ENCODE assay signal across 16 mouse cellular contexts in genomic region chr2:94288086-94288485, GRCm38 (mm10).
A peak's percentile ranks its signal among the peaks of the same experiment; 100 is the strongest.
DNase-seq lines count a peak whose midpoint lies in the region; ATAC-seq and TF ChIP-seq lines count a peak whose summit lies in the region.
"Had no signal": no experiment of that assay in that cellular context is flagged by ENCODE, and none has a peak within 500 bp of the region (broad histone marks: within the 10 kb centered on the region; RNA-seq: fewer than 3 reads in every experiment).

No protein-coding gene starts in this region.

- ATAC-seq in forebrain, embryonic 15.5 days (replicated peaks): no peak
- no peak for ATAC-seq in midbrain, embryonic 15.5 days (replicated peaks)
- ATAC-seq in midbrain, embryonic 16.5 days: no peak
- peak; percentile 34 for ATAC-seq in Patski
- no peak for ATAC-seq in intestine, postnatal 0 days
- ATAC-seq: intestine, embryonic 15.5 days; liver, postnatal 0 days had no signal

- no peak for DNase-seq in forebrain, embryonic 10.5 days (ENCODE audit: extremely low spot score, low spot score)
- no peak for DNase-seq in Patski (ENCODE audit: low read depth, low spot score)
- no peak for DNase-seq in urinary bladder, postnatal 4 days (ENCODE audit: low spot score in 2 of 2)
- DNase-seq: cerebellum, adult 8-10 months; gastrocnemius, postnatal 10 days; liver; liver, postnatal 0 days had no signal

- TF ChIP-seq CTCF in Patski (IDR thresholded peaks at IDR 0.05): no peak
- TF ChIP-seq CTCF in intestine, postnatal 0 days (IDR thresholded peaks at IDR 0.05; ENCODE audit: low read depth): no peak

- no peaks in the 10 kb centered on the region for H3K9me3 ChIP-seq in forebrain, embryonic 10.5 days
- no peaks in the 10 kb centered on the region for H3K9me3 ChIP-seq in forebrain, embryonic 15.5 days
- H3K9me3 ChIP-seq in midbrain, embryonic 15.5 days: no peaks in the 10 kb centered on the region
- H3K9me3 ChIP-seq in midbrain, embryonic 16.5 days (replicated peaks; ENCODE audit: control insufficient read depth, low read length, poor library complexity, severe bottlenecking): no peaks in the 10 kb centered on the region
- H3K9me3 ChIP-seq in intestine, postnatal 0 days (ENCODE audit: control insufficient read depth): no peaks in the 10 kb centered on the region
- H3K9me3 ChIP-seq: intestine, embryonic 15.5 days; kidney, embryonic 15.5 days; midbrain, embryonic 12.5 days had no signal

- H3K36me3 ChIP-seq in forebrain, embryonic 10.5 days (replicated peaks): no peaks in the 10 kb centered on the region
- no peaks in the 10 kb centered on the region for H3K36me3 ChIP-seq in forebrain, embryonic 15.5 days
- H3K36me3 ChIP-seq in midbrain, embryonic 15.5 days (replicated peaks): no peaks in the 10 kb centered on the region
- no peaks in the 10 kb centered on the region for H3K36me3 ChIP-seq in midbrain, embryonic 16.5 days (ENCODE audit: control insufficient read depth, insufficient read depth, low read length)
- H3K36me3 ChIP-seq in intestine, postnatal 0 days (ENCODE audit: control insufficient read depth, insufficient read depth): no peaks in the 10 kb centered on the region
- H3K36me3 ChIP-seq: intestine, embryonic 15.5 days; kidney, embryonic 15.5 days; midbrain, embryonic 12.5 days had no signal

- H3K9ac ChIP-seq in forebrain, embryonic 15.5 days (replicated peaks): no peak overlapping the region
- no peak overlapping the region for H3K9ac ChIP-seq in midbrain, embryonic 15.5 days
- H3K9ac ChIP-seq in midbrain, embryonic 16.5 days (ENCODE audit: low read depth, low read length): no peak overlapping the region
- H3K9ac ChIP-seq in intestine, postnatal 0 days (ENCODE audit: low read depth, low read length): no peak overlapping the region
- H3K9ac ChIP-seq: hindbrain, embryonic 14.5 days; intestine, embryonic 15.5 days; kidney, embryonic 15.5 days; liver, postnatal 0 days; midbrain, embryonic 12.5 days had no signal

- H3K27ac ChIP-seq in forebrain, embryonic 10.5 days: peak overlapping the region; percentile 89
- H3K27ac ChIP-seq in forebrain, embryonic 15.5 days (replicated peaks): no peak overlapping the region
- H3K27ac ChIP-seq in midbrain, embryonic 15.5 days: peak overlapping the region; percentile 23; the same call in 1 of the 2 replicates
- no peak overlapping the region for H3K27ac ChIP-seq in midbrain, embryonic 16.5 days (ENCODE audit: low read length)
- H3K27ac ChIP-seq in intestine, postnatal 0 days (ENCODE audit: low read depth, low read length): no peak overlapping the region
- H3K27ac ChIP-seq: hindbrain, embryonic 14.5 days; intestine, embryonic 15.5 days; kidney, embryonic 15.5 days; macrophage had no signal

- no peaks in the 10 kb centered on the region for H3K27me3 ChIP-seq in forebrain, embryonic 10.5 days (ENCODE audit: poor library complexity, severe bottlenecking)
- H3K27me3 ChIP-seq in forebrain, embryonic 15.5 days: no peaks in the 10 kb centered on the region
- no peaks in the 10 kb centered on the region for H3K27me3 ChIP-seq in midbrain, embryonic 15.5 days (replicated peaks)
- no peaks in the 10 kb centered on the region for H3K27me3 ChIP-seq in midbrain, embryonic 16.5 days (ENCODE audit: control insufficient read depth, insufficient read depth, low read depth, low read length)
- H3K27me3 ChIP-seq in Patski: peaks cover 2% of the 10 kb centered on the region
- no peaks in the 10 kb centered on the region for H3K27me3 ChIP-seq in intestine, postnatal 0 days (replicated peaks; ENCODE audit: control insufficient read depth, insufficient read depth, low read length)
- H3K27me3 ChIP-seq: intestine, embryonic 15.5 days; midbrain, embryonic 12.5 days had no signal

- no peak overlapping the region for H3K4me2 ChIP-seq in forebrain, embryonic 15.5 days (replicated peaks)
- no peak overlapping the region for H3K4me2 ChIP-seq in midbrain, embryonic 15.5 days
- no peak overlapping the region for H3K4me2 ChIP-seq in midbrain, embryonic 16.5 days (ENCODE audit: low read length)
- no peak overlapping the region for H3K4me2 ChIP-seq in intestine, postnatal 0 days (replicated peaks; ENCODE audit: low read depth)
- H3K4me2 ChIP-seq: hindbrain, embryonic 14.5 days; intestine, embryonic 15.5 days; kidney, embryonic 15.5 days had no signal

- 56% methylated on average over 5 of the region's 5 CpGs for WGBS in forebrain, embryonic 10.5 days
- WGBS in forebrain, embryonic 15.5 days: 33% methylated on average over 5 of the region's 5 CpGs
- WGBS in midbrain, embryonic 15.5 days: 30% methylated on average over 5 of the region's 5 CpGs
- WGBS in midbrain, embryonic 16.5 days: 25% methylated on average over 5 of the region's 5 CpGs
- 33% methylated on average over 5 of the region's 5 CpGs for WGBS in intestine, postnatal 0 days

- in situ Hi-C loops in Patski (cut with MboI; ENCODE audit: low pct_unique_long_range_greater_than_20kb): no loop called here

- no peak overlapping the region for H3K4me3 ChIP-seq in forebrain, embryonic 10.5 days
- no peak overlapping the region for H3K4me3 ChIP-seq in forebrain, embryonic 15.5 days
- no peak overlapping the region for H3K4me3 ChIP-seq in midbrain, embryonic 15.5 days
- H3K4me3 ChIP-seq in midbrain, embryonic 16.5 days (ENCODE audit: low read depth, low read length): no peak overlapping the region
- no peak overlapping the region for H3K4me3 ChIP-seq in intestine, postnatal 0 days (ENCODE audit: low read depth, low read length)
- H3K4me3 ChIP-seq: intestine, embryonic 15.5 days; kidney, embryonic 15.5 days; midbrain, embryonic 12.5 days had no signal

- CTCF ChIA-PET in Patski (lab: Charles Lee): interaction anchor here (1.8 to 4.4 kb wide), 2 partner anchors 13 to 252 kb away, joined by 7 to 17 read pairs; no protein-coding TSS in a partner anchor

- peaks cover 43% of the 10 kb centered on the region for H3K4me1 ChIP-seq in forebrain, embryonic 10.5 days
- peaks cover 28% of the 10 kb centered on the region for H3K4me1 ChIP-seq in forebrain, embryonic 15.5 days
- peaks cover 26% of the 10 kb centered on the region for H3K4me1 ChIP-seq in midbrain, embryonic 15.5 days
- H3K4me1 ChIP-seq in midbrain, embryonic 16.5 days (ENCODE audit: control insufficient read depth, insufficient read depth, low read length): peaks cover 19% of the 10 kb centered on the region
- no peaks in the 10 kb centered on the region for H3K4me1 ChIP-seq in intestine, postnatal 0 days (replicated peaks; ENCODE audit: control insufficient read depth, insufficient read depth, low read length)

- POLR2A ChIA-PET in Patski (lab: Charles Lee): no interaction called here

Comparison
In these comparisons a context has a peak if more than half of its experiments do, and no peak if none do; other contexts are left out.
1. H3K27ac ChIP-seq: peak in forebrain, embryonic 10.5 days (single experiment) and midbrain, embryonic 15.5 days (single experiment); none in forebrain, embryonic 15.5 days (single experiment), midbrain, embryonic 16.5 days (single experiment) and intestine, postnatal 0 days (single experiment).